Mouse (Mus musculus): ENCODE data around the gene Gm49395.
A peak's percentile ranks its signal among the peaks of the same experiment; 100 is the strongest.

Gm49395 gene

DNA sequence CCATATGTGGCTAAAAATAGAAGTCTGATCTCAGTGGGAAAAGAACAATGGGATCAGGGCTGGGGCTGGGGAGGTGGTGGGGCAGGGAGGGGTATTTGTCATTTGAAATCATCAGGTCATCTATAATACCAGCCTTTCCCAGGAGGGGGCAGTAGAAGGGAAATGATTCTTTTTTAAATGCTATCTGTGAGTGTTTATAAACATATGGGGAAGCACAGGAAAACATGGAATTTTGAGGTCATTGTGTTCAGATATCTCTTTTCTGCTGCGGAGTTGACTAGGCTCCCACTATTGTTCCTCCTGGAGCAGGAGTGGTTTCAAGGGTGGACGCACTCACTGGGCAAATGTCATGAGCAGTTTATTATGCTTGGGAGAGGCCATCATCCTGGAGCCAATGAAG is 114.6 kb downstream of the Gm49395 start:
- peak; percentile 49 to 56 for DNase-seq
